Mouse (Mus musculus) hindbrain, embryonic 10.5 days (tissue): ENCODE results near the gene A930002H24Rik. TPM values are rescaled to one million over a fixed set of nuclear protein-coding genes. Genes with fewer than 3 reads are reported as not detected.

ENCODE experiments used
- DNase-seq: peaks from one replicate; pipeline ENCODE4 v3.0.0-alpha.2; 2017; ENCODE audit warnings: low spot score
- H3K27ac ChIP-seq: fragments of 300-500 bp; sonication (generic); 2 replicates; pipeline ENCODE4 v1.5.1; 2016; ENCODE audit warnings: mild to moderate bottlenecking, moderate library complexity
- H3K27me3 ChIP-seq: fragments of 300-500 bp; sonication (generic); 2 replicates; pipeline ENCODE4 v1.6.1; 2016; ENCODE audit warnings: mild to moderate bottlenecking; ENCODE audit not compliant: poor library complexity, insufficient read depth, severe bottlenecking
- H3K36me3 ChIP-seq: fragments of 300-500 bp; sonication (generic); 2 replicates; pipeline ENCODE4 v1.6.1; 2016; ENCODE audit warnings: mild to moderate bottlenecking, moderate library complexity
- H3K4me1 ChIP-seq: fragments of 300-500 bp; sonication (generic); replicated peaks from 2 replicates; pipeline ENCODE4 v1.6.1; 2016; ENCODE audit warnings: mild to moderate bottlenecking
- H3K4me3 ChIP-seq: fragments of 300-500 bp; sonication (generic); 2 replicates; pipeline ENCODE4 v1.5.1; 2016; ENCODE audit warnings: mild to moderate bottlenecking, moderate library complexity
- H3K9me3 ChIP-seq: fragments of 300-500 bp; sonication (generic); 2 replicates; pipeline ENCODE4 v1.6.1; 2016; ENCODE audit warnings: mild to moderate bottlenecking, moderate library complexity
- WGBS: fragments of 180-500 bp; shearing (Covaris S2); methylation state at CpG from one replicate; pipeline ENCODE4 v1.1.7; 2016; 5-methylcytosine and 5-hydroxymethylcytosine counted together
- polyA plus RNA-seq: library from polyadenylated mRNA; unstranded; fragments of >200 nt; fragmentation: Nextera tagmentation; extraction: Ambion mirVana; gene quantifications from 2 replicates; pipeline ENCODE4 v1.2.1, GENCODE M21; 2016

The A930002H24Rik gene
- polyA plus RNA-seq, 1 experiment from 2014 or later: 1.5 TPM

GRCm38 (mm10) chr17:63826767-63827166 is 36.8 kb downstream of the A930002H24Rik start:
- no peak for DNase-seq
- H3K4me1 ChIP-seq: no peaks in the 10 kb centered on the region
- WGBS: 91% methylated on average over 7 of the region's 7 CpGs
- no peaks in the 10 kb centered on the region for H3K36me3 ChIP-seq
- no peaks in the 10 kb centered on the region for H3K27me3 ChIP-seq
- no peak overlapping the region for H3K4me3 ChIP-seq
- no peaks in the 10 kb centered on the region for H3K9me3 ChIP-seq
- H3K27ac ChIP-seq: no peak overlapping the region

DNA sequence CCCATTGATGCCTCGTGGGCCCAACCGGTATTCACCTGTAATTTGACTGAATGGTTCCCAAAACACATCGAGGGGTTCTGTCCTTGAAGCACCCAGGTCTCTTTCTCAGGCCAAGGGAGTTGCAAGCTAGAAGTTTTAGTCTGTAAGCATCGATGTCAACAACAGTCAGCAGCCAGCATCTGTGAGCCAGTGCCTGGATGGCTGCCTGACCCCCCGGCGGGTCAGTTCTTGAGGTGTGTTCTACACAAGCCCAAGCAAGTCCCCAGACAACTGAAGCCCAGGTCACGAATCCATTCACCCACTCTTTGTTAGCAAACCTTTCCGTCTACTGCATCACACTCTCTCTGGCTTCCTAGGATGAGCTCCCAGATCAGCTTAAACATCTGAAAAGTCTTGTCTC is 37.4 kb downstream of the A930002H24Rik start:
- no peak for DNase-seq
- H3K4me3 ChIP-seq: no peak overlapping the region
- no peaks in the 10 kb centered on the region for H3K36me3 ChIP-seq
- WGBS: 86% methylated on average over 8 of the region's 8 CpGs
- H3K27me3 ChIP-seq: no peaks in the 10 kb centered on the region
- H3K4me1 ChIP-seq: no peaks in the 10 kb centered on the region
- H3K27ac ChIP-seq: no peak overlapping the region
- no peaks in the 10 kb centered on the region for H3K9me3 ChIP-seq

DNA sequence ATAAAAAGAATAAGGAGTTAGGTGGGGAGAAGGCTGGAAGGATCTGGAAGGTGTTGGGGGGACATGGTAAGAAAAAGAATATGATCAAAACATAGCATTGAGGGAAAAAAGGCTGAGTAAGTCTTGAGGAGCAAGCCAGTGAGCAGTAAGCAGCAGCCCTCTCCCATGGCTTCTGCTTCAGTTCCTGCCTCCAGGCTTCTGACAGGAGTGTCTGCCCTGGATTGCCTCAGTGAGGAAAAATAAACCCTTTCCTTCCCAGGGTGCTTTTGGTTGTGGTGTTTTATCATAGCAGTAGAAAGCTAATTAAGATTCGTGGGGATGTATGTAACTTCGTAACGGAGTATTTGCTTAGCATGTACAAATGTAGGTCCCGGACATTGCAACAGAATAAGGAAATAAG is 39.5 kb downstream of the A930002H24Rik start:
- Histone ChIP-seq H3K4me3 (no peak overlapping the region), H3K4me1 (no peaks in the 10 kb centered on the region), H3K36me3 (no peaks in the 10 kb centered on the region), H3K27me3 (no peaks in the 10 kb centered on the region), H3K27ac (no peak overlapping the region), H3K9me3 (no peaks in the 10 kb centered on the region)
- no peak for DNase-seq
- 95% methylated on average over 4 of the region's 4 CpGs for WGBS

- Histone ChIP-seq H3K4me3 (no peak overlapping the region), H3K4me1 (no peaks in the 10 kb centered on the region), H3K27me3 (no peaks in the 10 kb centered on the region), H3K36me3 (no peaks in the 10 kb centered on the region), H3K27ac (no peak overlapping the region), H3K9me3 (no peaks in the 10 kb centered on the region)
- WGBS: 89% methylated on average over 10 of the region's 10 CpGs
- DNase-seq: no peak
Measured at GRCm38 (mm10) chr17:63818444-63819027, 45.1 kb downstream of the A930002H24Rik start.

DNA sequence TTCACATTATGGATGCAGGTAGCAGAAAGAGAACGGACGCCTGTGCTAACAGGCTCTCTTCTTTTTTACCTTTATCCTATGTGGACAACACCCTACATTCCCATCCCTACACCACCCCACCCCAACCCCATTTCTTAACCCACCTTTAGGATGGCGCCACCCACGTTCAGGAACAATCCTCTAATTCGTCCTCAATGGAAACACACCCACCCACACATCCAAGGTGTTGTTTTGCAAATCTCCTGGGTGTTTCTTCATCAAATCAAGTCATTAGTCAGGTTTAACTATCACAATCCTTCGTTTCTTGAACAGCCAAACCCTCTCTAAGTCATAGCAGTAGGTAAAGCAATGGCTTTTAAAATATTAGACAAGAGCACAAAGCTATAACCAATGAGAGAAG is 50.0 kb downstream of the A930002H24Rik start:
- Histone ChIP-seq H3K4me3 (no peak overlapping the region), H3K36me3 (no peaks in the 10 kb centered on the region), H3K4me1 (peaks cover 11% of the 10 kb centered on the region), H3K9me3 (no peaks in the 10 kb centered on the region), H3K27me3 (no peaks in the 10 kb centered on the region), H3K27ac (no peak overlapping the region)
- no peak for DNase-seq
- WGBS: 83% methylated on average over 6 of the region's 6 CpGs

Other genes starting within 250 kb of the A930002H24Rik start
- gene Fer, start 729 bp downstream of the A930002H24Rik start, polyA plus RNA-seq: 23.1 and 28.6 TPM in 2 replicates